Mouse (Mus musculus) kidney, adult 2 months (tissue): Measurements from ENCODE around the gene St3gal3.

Experiments used
- CTCF ChIP-seq: fragments of 200-500 bp; conservative IDR thresholded peaks from 2 replicates; pipeline ENCODE4 v1.5.1; 2011; ENCODE audit warnings: low read depth, mild to moderate bottlenecking, control low read depth, low read length, moderate library complexity, mixed read lengths; ENCODE audit not compliant: insufficient read depth, insufficient read length
- POLR2A ChIP-seq: fragments of 200-500 bp; IDR thresholded peaks from one replicate; pipeline ENCODE4 v1.6.1; 2011; ENCODE audit warnings: low read depth, low read length, control low read depth

GRCm38 (mm10) chr4:118053904-118054303, 80.8 kb downstream of the St3gal3 start:
- TF ChIP-seq CTCF = no peak
- TF ChIP-seq POLR2A = no peak
